Mouse (Mus musculus) heart, embryonic 14.5 days (tissue): ENCODE data around the gene Mmp21. TPM values are rescaled to one million over a fixed set of nuclear protein-coding genes. Genes with fewer than 3 reads are reported as not detected.

Experiments
- ATAC-seq: fragments of 200-750 bp; cut with Nextera tagmentation; 2 replicates; pipeline ENCODE4 v1.8.0; 2017; ENCODE audit warnings: low read depth, moderate TSS enrichment; ENCODE audit not compliant: insufficient number of reproducible peaks, insufficient read depth, low FRiP score
- H3K27ac ChIP-seq, 2 experiments: fragments of 200-500 bp in 1 of 2; fragments of 300-500 bp in 1 of 2; sonication (generic) in 1 of 2; replicated peaks in 1 of 2; 2 replicates each; pipeline ENCODE4 v1.5.1; 2012 to 2014; ENCODE audit warnings: low read depth in 2 of 2, low read length in 2 of 2, control low read depth in 1 of 2, mild to moderate bottlenecking in 1 of 2, mixed read lengths in 1 of 2; ENCODE audit not compliant: control insufficient read depth in 1 of 2, insufficient read depth in 1 of 2
- H3K27me3 ChIP-seq: fragments of 300-500 bp; sonication (generic); 2 replicates; pipeline ENCODE4 v1.6.1; 2014; ENCODE audit warnings: mild to moderate bottlenecking, low read length, control low read depth; ENCODE audit not compliant: control insufficient read depth, insufficient read depth
- H3K36me3 ChIP-seq: fragments of 300-500 bp; sonication (generic); 2 replicates; pipeline ENCODE4 v1.6.1; 2014; ENCODE audit warnings: mild to moderate bottlenecking, control low read depth, low read length, mixed read lengths; ENCODE audit not compliant: control insufficient read depth, insufficient read depth
- H3K4me1 ChIP-seq, 2 experiments: fragments of 200-500 bp in 1 of 2; fragments of 300-500 bp in 1 of 2; sonication (generic) in 1 of 2; 2 replicates each; pipeline ENCODE4 v1.6.1; 2012 to 2014; ENCODE audit warnings: low read length in 2 of 2, control low read depth in 1 of 2, mixed read lengths in 1 of 2; ENCODE audit not compliant: control insufficient read depth in 2 of 2, insufficient read depth in 2 of 2
- H3K4me2 ChIP-seq: fragments of 300-500 bp; sonication (generic); 2 replicates; pipeline ENCODE4 v1.6.1; 2014; ENCODE audit warnings: mild to moderate bottlenecking, low read length
- H3K4me3 ChIP-seq, 2 experiments: fragments of 200-500 bp in 1 of 2; fragments of 300-500 bp in 1 of 2; sonication (generic) in 1 of 2; 2 replicates each; pipeline ENCODE4 v1.5.1; 2012 to 2014; ENCODE audit warnings: low read length in 2 of 2, mild to moderate bottlenecking in 2 of 2, control low read depth in 1 of 2, low read depth in 1 of 2, moderate library complexity in 1 of 2; ENCODE audit not compliant: control insufficient read depth in 1 of 2, insufficient read depth in 1 of 2
- H3K9ac ChIP-seq: fragments of 300-500 bp; sonication (generic); 2 replicates; pipeline ENCODE4 v1.6.1; 2014; ENCODE audit warnings: mild to moderate bottlenecking, low read length
- H3K9me3 ChIP-seq: fragments of 300-500 bp; sonication (generic); 2 replicates; pipeline ENCODE4 v1.6.1; 2016; ENCODE audit warnings: low read length, control low read depth; ENCODE audit not compliant: control insufficient read depth
- WGBS: fragments of 180-500 bp; shearing (Covaris S2); extraction: QIAGEN DNeasy Blood & Tissue Kit; methylation state at CpG from one replicate; pipeline ENCODE4 v1.1.7; 2014; 5-methylcytosine and 5-hydroxymethylcytosine counted together
- polyA plus RNA-seq: library from polyadenylated mRNA; unstranded; fragments of >200 nt; fragmentation: Nextera tagmentation; extraction: Ambion mirVana; gene quantifications from 2 replicates; pipeline ENCODE4 v1.2.1, GENCODE M21; 2014

The Mmp21 gene
- polyA plus RNA-seq, 1 experiment from 2014 or later = not detected

- WGBS = 86% methylated on average over 1 of the region's 1 CpGs
- ATAC-seq = no peak
- H3K36me3 ChIP-seq = peaks cover 96% of the 10 kb centered on the region
Measured at GRCm38 (mm10) chr7:133669071-133669470, 10.8 kb downstream of the Mmp21 start.

GRCm38 (mm10) chr7:133662467-133662866 is 17.4 kb downstream of the Mmp21 start:
- ATAC-seq = no peak
- Histone ChIP-seq H3K9ac (no peak overlapping the region), H3K9me3 (no peaks in the 10 kb centered on the region), H3K27ac (no peak overlapping the region), H3K27me3 (no peaks in the 10 kb centered on the region), H3K4me3 (no peak overlapping the region), H3K4me1 (no peaks in the 10 kb centered on the region), H3K36me3 (peaks cover 99% of the 10 kb centered on the region), H3K4me2 (no peak overlapping the region)
- WGBS = 92% methylated on average over 1 of the region's 1 CpGs

More at GRCm38 (mm10) chr7:133669071-133669470, 10.8 kb downstream of the Mmp21 start:
- Histone ChIP-seq H3K4me2 (no peak overlapping the region), H3K4me3 (no peak overlapping the region), H3K9me3 (no peaks in the 10 kb centered on the region), H3K9ac (no peak overlapping the region), H3K27ac (no peak overlapping the region), H3K4me1 (no peaks in the 10 kb centered on the region), H3K27me3 (no peaks in the 10 kb centered on the region)

DNA sequence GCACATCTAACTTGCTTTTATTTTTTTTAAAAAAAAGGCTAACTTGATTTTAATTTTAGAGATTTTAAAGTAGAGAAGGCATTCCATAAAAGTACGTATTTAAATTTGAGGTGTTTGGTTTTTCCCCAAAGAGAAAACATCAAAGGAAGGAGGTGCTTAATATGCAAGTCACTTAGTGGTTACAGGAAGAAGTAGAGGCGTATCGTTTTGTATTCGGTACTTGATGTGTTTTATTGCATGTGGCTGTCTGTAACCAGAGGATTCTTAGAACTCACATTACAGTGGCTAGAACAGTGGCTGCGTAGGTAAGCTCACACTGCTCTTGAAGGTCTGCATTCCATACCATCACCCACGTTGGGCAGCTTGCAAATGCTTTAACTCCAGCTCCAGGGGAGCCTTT is 34.1 kb downstream of the Mmp21 start:
- H3K27ac ChIP-seq = no peak overlapping the region
- 89% methylated on average over 6 of the region's 6 CpGs for WGBS
- H3K4me3 ChIP-seq = no peak overlapping the region
- H3K27me3 ChIP-seq = no peaks in the 10 kb centered on the region
- no peaks in the 10 kb centered on the region for H3K9me3 ChIP-seq
- H3K9ac ChIP-seq = no peak overlapping the region
- no peak for ATAC-seq
- H3K36me3 ChIP-seq = peaks cover 97% of the 10 kb centered on the region
- no peaks in the 10 kb centered on the region for H3K4me1 ChIP-seq
- H3K4me2 ChIP-seq = no peak overlapping the region

DNA sequence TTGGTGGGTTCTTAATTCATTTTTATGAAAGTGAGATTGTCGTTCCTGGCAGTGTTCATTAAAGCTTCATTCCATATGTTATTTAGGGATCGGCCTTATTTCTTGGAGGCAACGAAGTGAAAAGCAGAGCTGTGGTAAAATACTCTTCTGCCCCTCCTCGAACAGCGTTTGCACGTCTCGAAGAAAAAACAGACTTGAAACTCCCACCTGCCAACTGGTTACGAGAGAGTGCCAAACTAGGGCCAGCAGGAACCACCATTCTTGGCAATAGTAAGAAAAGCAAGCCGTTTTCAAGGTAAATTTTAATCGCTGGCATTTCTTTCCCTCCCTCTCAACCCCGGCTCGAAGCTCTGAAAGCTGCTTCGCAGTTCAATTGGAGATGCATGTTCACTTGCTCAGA is 41.0 kb downstream of the Mmp21 start:
- Histone ChIP-seq H3K4me3 (peak overlapping the region in 1 of 2 experiments; percentile 75; a peak in 2 of 4 replicates), H3K27me3 (no peaks in the 10 kb centered on the region), H3K9ac (peak overlapping the region; percentile 92; the same call in 1 of the 2 replicates), H3K27ac (no peak overlapping the region), H3K36me3 (peaks cover 41% of the 10 kb centered on the region), H3K4me1 (peaks cover 2 to 8% of the 10 kb centered on the region in 2 experiments; a peak in 2 of 4 replicates), H3K4me2 (peak overlapping the region; percentile 81), H3K9me3 (no peaks in the 10 kb centered on the region)
- ATAC-seq = no peak
- 89% methylated on average over 13 of the region's 13 CpGs for WGBS

DNA sequence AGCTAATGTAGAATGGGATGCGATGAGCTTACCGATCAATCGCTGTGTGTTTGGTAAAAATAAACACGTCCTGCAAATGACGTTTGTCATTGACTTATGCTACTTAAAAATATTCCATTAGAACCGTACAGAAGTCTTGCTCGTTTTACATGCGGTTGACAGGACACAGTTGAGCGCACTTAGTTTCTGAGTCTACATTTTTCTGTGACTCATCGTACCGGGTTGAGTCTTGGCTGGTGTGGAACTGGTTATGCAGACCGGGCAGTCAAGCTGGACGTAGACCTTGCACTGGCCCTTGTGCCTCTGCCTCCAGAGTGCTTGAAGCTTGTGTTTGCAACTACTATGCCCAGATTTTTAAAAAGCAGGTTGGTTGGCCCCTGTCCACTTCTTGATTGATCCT is 41.6 kb downstream of the Mmp21 start:
- Histone ChIP-seq H3K4me2 (peak overlapping the region; percentile 81), H3K36me3 (peaks cover 36% of the 10 kb centered on the region), H3K27ac (no peak overlapping the region; a peak in 1 of 4 replicates), H3K4me3 (peak overlapping the region; percentile 75 to 86), H3K9me3 (no peaks in the 10 kb centered on the region), H3K4me1 (peaks cover 2 to 8% of the 10 kb centered on the region in 2 experiments; a peak in 2 of 4 replicates), H3K9ac (peak overlapping the region; percentile 92), H3K27me3 (no peaks in the 10 kb centered on the region)
- no peak for ATAC-seq
- WGBS = 8% methylated on average over 13 of the region's 13 CpGs

- Histone ChIP-seq H3K36me3 (peaks cover 29% of the 10 kb centered on the region), H3K9me3 (no peaks in the 10 kb centered on the region), H3K27me3 (no peaks in the 10 kb centered on the region), H3K4me3 (peak within 1 kb of the TSS; percentile 75 to 86), H3K4me2 (peak within 1 kb of the TSS; percentile 82), H3K27ac (peak within 1 kb of the TSS; percentile 75 to 80), H3K4me1 (peaks cover 2 to 8% of the 10 kb centered on the region in 2 experiments; a peak in 2 of 4 replicates), H3K9ac (peak within 1 kb of the TSS; percentile 92)
- WGBS = under 1% methylated on average over 80 of the region's 81 CpGs
- ATAC-seq = peak; percentile 98
Measured at GRCm38 (mm10) chr7:133637361-133638305, 42.2 kb downstream of the Mmp21 start, which contains the start of gene Edrf1. Edrf1 (plus strand) TSS chr7:133637543.

DNA sequence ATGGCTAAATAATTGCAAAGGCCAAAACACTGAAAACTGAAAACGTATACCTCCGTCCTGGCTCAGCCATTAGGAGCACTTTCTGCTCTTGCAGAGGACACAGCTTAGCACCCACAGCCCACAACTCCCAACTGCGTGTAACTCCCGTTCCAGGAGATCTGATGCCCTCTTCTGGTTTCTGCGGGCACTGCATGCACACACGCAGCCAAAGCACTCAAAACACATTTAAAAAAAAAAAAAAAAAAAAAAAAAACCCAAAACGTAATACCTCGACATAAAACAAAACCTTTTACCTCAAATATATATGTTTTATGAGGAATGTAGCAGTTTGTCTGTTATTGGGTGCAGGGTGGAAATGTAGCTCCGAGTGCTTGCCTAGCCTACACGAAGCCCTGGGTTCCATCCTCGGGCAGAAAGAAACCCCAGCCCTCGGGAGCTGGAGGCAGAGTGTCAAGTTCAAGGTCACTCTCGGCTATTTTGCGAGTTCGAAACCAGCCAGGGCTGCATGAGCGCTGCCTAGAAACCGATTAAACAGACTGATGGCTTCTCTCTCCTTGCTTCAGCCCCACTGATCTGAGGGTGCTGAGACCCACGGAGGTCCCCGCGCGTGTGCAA is 43.0 kb downstream of the Mmp21 start:
- Histone ChIP-seq H3K4me2 (peak overlapping the region; percentile 82), H3K4me3 (peak overlapping the region; percentile 75 to 86), H3K27ac (peak overlapping the region; percentile 75 to 80), H3K9me3 (no peaks in the 10 kb centered on the region), H3K4me1 (peaks cover 2 to 8% of the 10 kb centered on the region in 2 experiments; a peak in 2 of 4 replicates), H3K9ac (peak overlapping the region; percentile 85), H3K27me3 (no peaks in the 10 kb centered on the region), H3K36me3 (peaks cover 22% of the 10 kb centered on the region)
- ATAC-seq = peak; percentile 25; the same call in 1 of the 2 replicates
- 2% methylated on average over 21 of the region's 21 CpGs for WGBS
